In the genomic region with DNA sequence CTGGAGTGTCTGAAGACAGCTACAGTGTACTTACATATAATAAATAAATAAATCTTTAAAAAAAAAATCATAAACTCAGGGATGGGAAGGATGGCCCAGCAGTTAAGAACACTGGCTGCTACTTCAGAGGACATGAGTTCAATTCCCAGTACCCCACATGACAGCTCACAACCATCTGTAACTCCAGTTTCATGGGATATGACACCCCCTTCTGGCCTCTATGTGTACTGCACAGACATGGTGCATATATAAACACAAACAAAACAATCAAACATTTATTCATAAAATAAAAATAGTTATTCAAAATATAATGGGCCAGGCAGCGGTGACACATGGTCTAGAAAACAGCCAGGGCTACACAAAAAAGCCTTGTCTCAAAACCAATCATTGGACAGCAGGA, we compare ENCODE assay signal across 21 mouse cellular contexts. TPM values are rescaled to one million over a fixed set of nuclear protein-coding genes. Genes with fewer than 3 reads are reported as not detected.
"Had no signal": no experiment of that assay in that cellular context is flagged by ENCODE, and none has a peak within 500 bp of the region (broad histone marks: within the 10 kb centered on the region; RNA-seq: fewer than 3 reads in every experiment).

No protein-coding gene starts in this region.

- H3K4me1 ChIP-seq: liver, embryonic 13.5 days; stomach, embryonic 15.5 days had no signal

- ATAC-seq: intestine, embryonic 15.5 days; midbrain, embryonic 15.5 days had no signal

- H3K4me3 ChIP-seq: intestine, embryonic 15.5 days; liver, embryonic 13.5 days; midbrain, embryonic 12.5 days; midbrain, embryonic 15.5 days; neural tube, embryonic 12.5 days; neural tube, embryonic 15.5 days; stomach, embryonic 15.5 days had no signal

- H3K4me2 ChIP-seq: intestine, embryonic 15.5 days; liver, embryonic 13.5 days; midbrain, embryonic 12.5 days; midbrain, embryonic 15.5 days; neural tube, embryonic 12.5 days; neural tube, embryonic 15.5 days; stomach, embryonic 15.5 days had no signal

- H3K9ac ChIP-seq: intestine, embryonic 15.5 days; liver, embryonic 13.5 days; midbrain, embryonic 12.5 days; midbrain, embryonic 15.5 days; neural tube, embryonic 12.5 days; neural tube, embryonic 15.5 days; stomach, embryonic 15.5 days had no signal

- H3K9me3 ChIP-seq: intestine, embryonic 15.5 days; liver, embryonic 13.5 days; midbrain, embryonic 12.5 days; midbrain, embryonic 15.5 days; neural tube, embryonic 12.5 days; neural tube, embryonic 15.5 days; stomach, embryonic 15.5 days had no signal

- H3K27me3 ChIP-seq: intestine, embryonic 15.5 days; liver, embryonic 13.5 days; midbrain, embryonic 15.5 days; neural tube, embryonic 15.5 days; stomach, embryonic 15.5 days had no signal

- H3K36me3 ChIP-seq: intestine, embryonic 15.5 days; liver, embryonic 13.5 days; midbrain, embryonic 12.5 days; midbrain, embryonic 15.5 days; neural tube, embryonic 12.5 days; neural tube, embryonic 15.5 days; stomach, embryonic 15.5 days had no signal

- H3K27ac ChIP-seq: intestine, embryonic 15.5 days; kidney, postnatal 0 days; liver, embryonic 13.5 days; macrophage; midbrain, embryonic 12.5 days; midbrain, embryonic 15.5 days; neural tube, embryonic 12.5 days; neural tube, embryonic 15.5 days; stomach, embryonic 15.5 days had no signal

- DNase-seq: kidney, adult 18-20 months; kidney, adult 9 months; kidney, postnatal 25 days; liver, embryonic 13.5 days; lung, adult 18-20 months; right cerebral cortex, adult 18-20 months; right cerebral cortex, postnatal 14 days; right cerebral cortex, postnatal 4 days; thymus, adult 2 months; thymus, postnatal 14 days; thymus, postnatal 4 days had no signal

RNA-seq across cellular contexts. Expression of gene Tmem179, which starts 32.7 kb away (rescaled TPM):
- total RNA-seq: liver, adult 2 months; megakaryocyte, adult 5-6 weeks had no signal
- polyA plus RNA-seq: liver, adult 2 months; macrophage had no signal
